Mouse (Mus musculus) embryonic fibroblast, embryonic 13.5 days (primary cell): ENCODE data around the gene Ints2.
A peak's percentile ranks its signal among the peaks of the same experiment; 100 is the strongest.

ENCODE experiments used
- CTCF ChIP-seq: IDR thresholded peaks from 2 replicates; pipeline ENCODE4 v1.5.1; 2011; ENCODE audit warnings: mild to moderate bottlenecking, control low read depth, low read length, moderate library complexity, borderline replicate concordance; ENCODE audit not compliant: insufficient read depth
- POLR2A ChIP-seq: IDR thresholded peaks from 2 replicates; pipeline ENCODE4 v1.6.1; 2011; ENCODE audit warnings: low read depth, mild to moderate bottlenecking, control low read depth, low read length, moderate library complexity

DNA sequence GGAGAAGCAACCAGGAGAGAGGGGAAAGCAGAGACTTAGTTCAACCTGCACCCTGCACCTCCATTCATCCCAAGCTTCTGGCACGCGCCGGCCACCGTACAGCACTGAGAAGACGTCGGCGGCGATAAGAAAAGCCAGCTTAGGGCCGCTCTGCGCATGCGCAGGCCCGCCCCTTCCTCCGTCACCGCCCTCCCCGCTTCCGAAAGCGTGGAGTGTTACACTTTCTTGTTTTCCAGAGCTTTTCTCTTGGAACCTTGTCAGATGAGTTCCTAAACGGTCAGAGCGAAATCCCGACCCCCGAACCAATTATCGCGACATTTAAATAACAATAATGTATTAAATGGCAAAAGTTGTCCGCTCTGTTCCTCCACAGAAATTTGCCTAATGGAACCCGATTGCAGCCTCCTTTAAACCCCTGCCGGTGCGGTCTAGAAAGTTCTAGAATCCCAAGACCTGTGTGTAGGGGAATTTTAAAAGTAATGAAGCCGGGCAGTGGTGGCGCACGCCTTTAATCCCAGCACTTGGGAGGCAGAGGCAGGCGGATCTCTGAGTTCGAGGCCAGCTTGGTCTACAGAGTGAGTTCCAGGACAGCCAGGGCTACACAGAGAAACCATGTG is at the start of gene Ints2:
- TF ChIP-seq POLR2A (peak; percentile 93), CTCF (no peak)
